Mouse (Mus musculus) heart, adult 2 months (tissue): ENCODE data around the gene Rbpj.
A peak's percentile ranks its signal among the peaks of the same experiment; 100 is the strongest.

Experiments
- CTCF ChIP-seq: fragments of 200-600 bp; IDR thresholded peaks from 2 replicates; pipeline ENCODE4 v1.8.1; 2022; ENCODE audit warnings: antibody characterized with exemption, mild to moderate bottlenecking, moderate library complexity
- EP300 ChIP-seq: fragments of 200-500 bp; IDR thresholded peaks from 2 replicates; pipeline ENCODE4 v1.6.1; 2011; ENCODE audit warnings: low read depth, low read length, control low read depth; ENCODE audit not compliant: insufficient read depth
- POLR2A ChIP-seq: fragments of 200-500 bp; IDR thresholded peaks from 2 replicates; pipeline ENCODE4 v1.6.1; 2011; ENCODE audit warnings: mild to moderate bottlenecking, low read depth, low read length, control low read depth; ENCODE audit not compliant: insufficient read depth

DNA sequence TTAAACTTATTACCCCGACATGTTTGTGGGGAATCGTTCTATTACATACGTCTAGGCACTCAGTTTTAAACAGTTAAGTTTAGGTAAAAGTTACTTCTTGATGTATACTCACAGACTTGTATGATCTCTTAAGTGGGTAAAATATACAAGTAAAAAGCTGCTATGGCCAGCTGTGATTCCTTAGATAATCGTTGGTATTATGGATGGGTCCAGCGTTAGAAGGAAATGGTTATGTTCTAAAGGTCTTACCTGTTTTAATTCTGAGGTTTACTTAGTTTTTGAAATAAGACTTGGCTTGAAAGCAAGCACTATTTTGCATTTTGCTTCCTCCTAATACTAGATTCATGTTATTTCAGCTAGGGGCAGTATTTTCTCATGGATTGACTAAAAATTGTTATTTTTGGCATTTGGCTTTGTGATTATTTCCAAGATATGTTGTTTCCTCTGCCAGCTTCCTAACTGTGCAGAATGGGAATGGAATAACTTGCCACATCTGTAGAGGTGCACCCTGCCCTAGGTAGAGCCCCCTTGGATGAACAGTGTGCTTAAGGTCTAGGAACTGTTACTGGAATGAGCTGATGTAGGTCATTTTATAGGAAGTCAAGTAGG is 127.2 kb downstream of the Rbpj start:
- TF ChIP-seq CTCF = peak; percentile 45
- TF ChIP-seq POLR2A = no peak
- TF ChIP-seq EP300 = no peak
